Comparison of ENCODE assay signal across 8 mouse cellular contexts in genomic region chr19:4332653-4333052, GRCm38 (mm10). TPM values are rescaled to one million over a fixed set of nuclear protein-coding genes. Genes with fewer than 3 reads are reported as not detected.
A peak's percentile ranks its signal among the peaks of the same experiment; 100 is the strongest.
DNase-seq lines count a peak whose midpoint lies in the region; ATAC-seq and TF ChIP-seq lines count a peak whose summit lies in the region.

No protein-coding gene starts in this region.

- DNase-seq in cerebellum, adult 9-11 months: peak; percentile 60
- DNase-seq in c-Kit-positive CD71-positive TER-119-positive erythroid progenitor cells, embryonic 14.5 days (ENCODE audit: low spot score): peak; percentile 30
- peak; percentile 53 to 66 for DNase-seq in heart, adult 2 months
- peak; percentile 61 to 66 for DNase-seq in kidney, adult 8-10 months
- peak; percentile 67 for DNase-seq in liver
- peak; percentile 61 for DNase-seq in stomach, postnatal 0 days (ENCODE audit: low spot score)

- TF ChIP-seq EP300 in heart, adult 2 months (IDR thresholded peaks at IDR 0.05; ENCODE audit: insufficient read depth, low read depth, low read length): no peak
- TF ChIP-seq EP300 in stomach, postnatal 0 days (optimal IDR thresholded peaks at IDR 0.05): no peak

- H3K9me3 ChIP-seq in stomach, postnatal 0 days (ENCODE audit: control insufficient read depth, low read length): no peaks in the 10 kb centered on the region

- peak overlapping the region; percentile 44 for H3K9ac ChIP-seq in heart, adult 2 months (ENCODE audit: low read depth, low read length)
- peak overlapping the region; percentile 72 for H3K9ac ChIP-seq in stomach, postnatal 0 days (ENCODE audit: low read length)

- WGBS in heart, adult 2 months: 0% methylated on average over 4 of the region's 4 CpGs
- WGBS in stomach, postnatal 0 days: 0% methylated on average over 4 of the region's 4 CpGs

- peak overlapping the region; percentile 93 for H3K27ac ChIP-seq in heart, adult 2 months
- H3K27ac ChIP-seq in stomach, postnatal 0 days (replicated peaks): peak overlapping the region; percentile 92

- no peaks in the 10 kb centered on the region for H3K27me3 ChIP-seq in heart, adult 2 months (ENCODE audit: control insufficient read depth, insufficient read depth, low read length)
- no peaks in the 10 kb centered on the region for H3K27me3 ChIP-seq in stomach, postnatal 0 days (ENCODE audit: control insufficient read depth, insufficient read depth, low read length)

- no peak for TF ChIP-seq CTCF in heart, adult 2 months (IDR thresholded peaks at IDR 0.05)
- TF ChIP-seq CTCF in stomach, postnatal 0 days (IDR thresholded peaks at IDR 0.05; ENCODE audit: low read depth): no peak

- TF ChIP-seq POLR2A in heart, adult 2 months (IDR thresholded peaks at IDR 0.05; ENCODE audit: insufficient read depth, low read depth, low read length): peak; percentile 28; the same call in 1 of the 2 replicates

- H3K4me3 ChIP-seq in heart, adult 2 months: peak overlapping the region; percentile 72
- H3K4me3 ChIP-seq in stomach, postnatal 0 days (ENCODE audit: low read depth, low read length): peak overlapping the region; percentile 50

- ATAC-seq in cerebellum, adult (ENCODE audit: insufficient number of reproducible peaks, low FRiP score, low TSS enrichment): no peak
- ATAC-seq in monocyte, adult 5-6 weeks (replicated peaks; ENCODE audit: insufficient number of reproducible peaks, low FRiP score, low TSS enrichment, poor library complexity, severe bottlenecking): peak; percentile 40
- peak; percentile 26 for ATAC-seq in stomach, postnatal 0 days (ENCODE audit: low FRiP score, low TSS enrichment)

- peaks cover 30% of the 10 kb centered on the region for H3K36me3 ChIP-seq in heart, adult 2 months (ENCODE audit: control insufficient read depth, insufficient read depth, low read length)
- H3K36me3 ChIP-seq in stomach, postnatal 0 days (ENCODE audit: control insufficient read depth, insufficient read depth, low read length): peaks cover 8% of the 10 kb centered on the region; the same call in 1 of the 2 replicates

- intact Hi-C loops in heart, adult 2 months (cut with DNase I): loop anchor here (2.0 kb wide), 1 partner anchor 66 kb away; the partner anchor contains the start of gene Kdm2a

- H3K4me1 ChIP-seq in heart, adult 2 months (ENCODE audit: control insufficient read depth, insufficient read depth, low read length): peaks cover 8% of the 10 kb centered on the region
- H3K4me1 ChIP-seq in stomach, postnatal 0 days (replicated peaks; ENCODE audit: control insufficient read depth, insufficient read depth): peaks cover 2% of the 10 kb centered on the region; the same call in 1 of the 2 replicates

- peak overlapping the region; percentile 73 for H3K4me2 ChIP-seq in stomach, postnatal 0 days (replicated peaks; ENCODE audit: low read depth)

- no peaks in the 10 kb centered on the region for H3K79me2 ChIP-seq in heart, adult 2 months (replicated peaks; ENCODE audit: control insufficient read depth, insufficient read depth, low read length)

RNA-seq across cellular contexts. Expression of gene Grk2, which starts 26.6 kb away (rescaled TPM):
- total RNA-seq in heart, adult 2 months (2021): 10 to 100 TPM; 56.0 to 59.0 TPM
- polyA plus RNA-seq in heart, adult 2 months (2012; rRNA removed): 53.6 and 61.3 TPM in 2 replicates
- 270 to 475 TPM (median 366 TPM) in 3 replicates for total RNA-seq in monocyte, adult 5-6 weeks (2017)
- 19.3 and 25.5 TPM in 2 replicates for polyA plus RNA-seq in stomach, postnatal 0 days (2015; fragmentation: Nextera tagmentation; extraction: Ambion mirVana)

RNA-seq across cellular contexts. Expression of gene Ankrd13d, which starts 49.7 kb away (rescaled TPM):
- total RNA-seq in heart, adult 2 months (2021): under 1 TPM; 0.34 to 0.60 TPM
- polyA plus RNA-seq in heart, adult 2 months (2012; rRNA removed): 1.4 and 1.5 TPM in 2 replicates
- total RNA-seq in monocyte, adult 5-6 weeks (2017): 2.4 to 21.5 TPM (median 12.0 TPM) in 3 replicates
- 5.0 and 5.2 TPM in 2 replicates for polyA plus RNA-seq in stomach, postnatal 0 days (2015; fragmentation: Nextera tagmentation; extraction: Ambion mirVana)
